Mouse (Mus musculus) A20 (cell line): ENCODE measurements around the gene Cnpy1.

ENCODE experiments used
- DNase-seq: peaks from one replicate; pipeline ENCODE4 v3.0.0-alpha.2; 2011; ENCODE audit warnings: low read depth, low spot score

The Cnpy1 gene

DNA sequence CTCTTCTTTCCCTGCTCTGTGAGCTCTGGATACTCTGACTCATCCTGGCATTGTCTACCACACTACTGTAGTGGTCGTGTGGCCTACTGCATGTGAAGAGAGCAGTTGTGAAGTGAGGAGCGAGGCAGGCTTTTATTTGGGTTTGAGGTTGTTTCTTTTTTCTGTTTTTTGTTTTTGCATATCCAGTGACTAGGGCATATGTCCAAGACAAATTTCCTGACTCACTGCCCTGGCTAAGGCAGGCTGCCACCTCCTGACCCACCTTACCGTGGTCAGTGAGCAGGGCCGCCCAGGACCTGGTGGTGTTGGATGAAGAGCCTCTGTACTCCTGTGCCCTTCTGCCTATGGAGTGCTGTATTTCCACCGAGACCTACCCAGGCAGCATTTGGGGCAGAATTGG, 5.8 kb downstream of the Cnpy1 start:
- DNase-seq: no peak

DNA sequence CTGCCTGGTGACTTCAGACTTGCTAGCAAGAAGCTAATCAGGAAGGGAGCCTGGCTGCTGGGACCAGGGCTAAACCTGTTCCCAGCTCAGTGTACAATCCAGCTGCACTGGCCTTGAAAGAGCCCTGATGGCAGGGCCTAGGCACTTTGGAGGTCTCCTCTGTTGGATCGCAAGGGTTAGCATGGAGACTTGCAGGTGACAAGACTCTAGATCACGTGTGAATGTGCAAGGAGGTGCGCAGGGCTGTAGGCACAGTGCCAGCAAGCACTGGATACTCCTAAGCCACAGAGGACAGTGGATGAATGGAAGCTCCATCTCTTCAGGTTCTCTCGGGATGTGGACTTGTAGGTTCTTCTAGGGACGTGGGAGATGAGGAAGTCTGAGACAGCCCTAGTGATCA, 6.7 kb downstream of the Cnpy1 start:
- no peak for DNase-seq

DNA sequence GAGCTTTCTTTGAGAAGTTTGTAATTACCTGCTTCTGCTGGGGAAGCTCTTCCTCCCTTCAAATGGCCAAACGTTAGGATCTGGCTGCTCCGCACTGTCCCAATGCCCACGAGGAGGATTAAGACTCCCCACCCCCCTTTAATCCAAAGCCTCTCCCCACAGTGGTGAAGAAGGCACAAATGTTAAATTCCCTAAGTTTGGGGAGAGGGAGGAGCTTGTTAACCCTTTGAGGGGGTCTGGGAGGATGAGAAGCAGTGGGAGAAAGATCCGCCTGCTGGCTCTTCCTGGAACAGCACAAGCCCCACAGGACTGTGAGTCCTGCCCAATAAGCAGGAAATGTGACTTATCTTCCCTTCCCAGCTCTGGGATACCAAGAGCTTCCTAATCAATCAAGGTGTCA, 7.5 kb downstream of the Cnpy1 start:
- no peak for DNase-seq

DNA sequence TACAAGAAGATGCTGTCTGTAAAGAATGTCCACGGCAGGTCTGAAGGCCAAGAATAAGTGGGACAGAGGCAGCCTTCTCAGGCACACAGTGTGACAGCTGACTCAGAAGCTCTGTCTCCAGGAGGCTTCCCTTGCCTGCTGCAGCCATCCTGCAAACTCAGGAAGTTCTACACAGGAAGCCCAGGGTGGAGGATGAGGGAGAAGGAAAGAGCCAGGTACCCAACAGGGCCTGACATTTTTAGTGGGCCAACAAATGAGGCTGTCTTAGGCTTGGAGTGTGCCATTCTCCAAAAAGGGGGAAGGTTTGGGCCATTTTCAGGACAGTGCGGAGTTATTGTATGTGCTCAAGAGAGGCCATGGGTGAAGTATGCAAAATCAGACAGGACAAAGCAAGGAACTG, 7.9 kb downstream of the Cnpy1 start:
- no peak for DNase-seq

DNA sequence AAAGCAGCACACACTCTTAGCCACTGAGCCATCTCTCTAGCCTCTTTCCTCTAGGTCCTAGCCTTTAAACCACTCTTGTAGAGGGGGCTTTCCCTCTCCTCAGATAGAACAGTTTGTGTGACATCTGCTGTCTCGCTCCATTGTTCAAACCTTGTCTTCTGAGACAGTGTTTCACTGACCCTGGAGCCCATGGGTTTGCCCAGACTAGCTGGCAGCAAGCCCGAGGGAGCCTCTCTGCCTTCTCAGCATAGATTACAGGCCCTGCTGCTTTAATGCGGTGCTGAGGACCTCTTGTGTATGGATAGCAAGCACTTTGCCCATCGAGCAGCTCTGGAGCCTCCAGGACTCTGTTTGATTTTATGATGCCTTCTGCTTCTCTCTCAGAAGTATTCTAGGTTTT, 8.6 kb downstream of the Cnpy1 start:
- DNase-seq: peak; percentile 17

DNA sequence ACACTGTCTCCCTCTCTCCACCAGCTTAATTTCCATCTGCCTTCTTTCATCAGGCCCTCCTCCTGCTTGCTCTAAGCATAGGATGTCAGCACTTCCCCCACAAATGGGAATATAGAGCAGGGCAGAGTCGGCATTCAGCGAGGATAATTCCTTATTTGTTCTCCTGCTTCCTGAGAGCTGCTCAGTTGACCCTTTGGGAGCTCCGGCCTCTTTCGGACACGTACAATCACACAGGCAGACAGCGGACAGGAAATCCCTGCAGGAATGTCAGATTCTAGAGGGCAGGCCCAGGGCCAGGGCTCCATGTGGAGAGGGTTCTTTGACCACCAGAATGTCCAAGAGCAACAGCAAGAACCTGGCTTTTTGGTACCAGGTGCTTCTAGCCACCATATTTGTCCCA, 9.5 kb downstream of the Cnpy1 start:
- DNase-seq: no peak

DNA sequence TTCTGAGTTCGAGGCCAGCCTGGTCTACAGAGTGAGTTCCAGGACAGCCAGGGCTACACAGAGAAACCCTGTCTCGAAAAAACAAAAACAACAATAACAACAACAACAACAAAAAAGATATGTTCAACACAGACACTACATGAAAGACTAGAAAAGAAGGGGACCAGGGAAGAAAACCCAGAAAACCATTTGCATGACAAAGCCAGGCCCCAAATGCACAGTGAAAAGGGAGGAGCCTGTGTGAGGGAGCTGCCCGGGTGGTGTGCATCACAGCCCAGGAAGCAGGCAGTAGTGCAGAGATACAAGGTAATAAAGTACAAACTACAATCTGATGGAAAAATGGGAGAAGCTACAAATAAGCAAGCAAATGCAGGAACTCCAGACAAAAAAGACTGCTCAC, 13.5 kb downstream of the Cnpy1 start:
- no peak for DNase-seq

DNA sequence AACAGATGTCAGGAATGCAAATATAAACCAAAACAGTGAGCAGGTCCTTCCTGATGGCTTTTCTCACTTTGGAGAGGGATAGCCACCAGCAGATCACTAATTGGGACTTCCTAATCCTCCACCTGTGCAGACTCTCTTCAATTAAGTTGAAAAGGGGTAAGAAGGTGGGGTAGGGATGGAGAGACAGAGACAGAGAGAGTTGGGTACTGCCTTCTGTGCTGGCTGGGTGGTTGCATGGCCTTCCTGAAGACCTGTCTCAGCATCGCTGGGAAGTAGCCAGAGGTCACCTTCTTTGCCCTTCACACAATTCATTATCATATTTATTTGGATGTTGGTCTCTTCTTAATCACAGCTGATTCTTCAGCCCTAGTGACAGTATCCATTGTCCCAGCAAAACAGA, 26.0 kb downstream of the Cnpy1 start:
- no peak for DNase-seq

DNA sequence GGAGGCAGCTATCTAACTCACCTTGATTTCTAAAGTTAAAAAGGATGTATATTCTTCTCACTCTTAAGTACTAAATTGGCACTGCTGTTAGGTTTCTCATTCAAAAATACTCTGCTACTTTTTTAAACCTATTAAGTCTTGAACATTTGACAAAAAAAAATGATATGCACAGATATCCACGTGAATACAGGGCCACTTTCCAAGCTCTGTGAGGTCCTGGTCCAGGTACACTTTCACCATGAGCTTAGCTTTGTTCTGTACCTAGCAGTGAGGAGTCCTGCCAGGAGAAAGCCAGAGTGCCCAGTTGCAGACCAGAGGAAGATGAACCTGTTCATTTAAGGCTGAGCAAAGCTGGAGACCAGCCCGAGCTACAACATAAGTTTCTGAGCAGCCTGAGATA, 32.2 kb downstream of the Cnpy1 start:
- DNase-seq: no peak

DNA sequence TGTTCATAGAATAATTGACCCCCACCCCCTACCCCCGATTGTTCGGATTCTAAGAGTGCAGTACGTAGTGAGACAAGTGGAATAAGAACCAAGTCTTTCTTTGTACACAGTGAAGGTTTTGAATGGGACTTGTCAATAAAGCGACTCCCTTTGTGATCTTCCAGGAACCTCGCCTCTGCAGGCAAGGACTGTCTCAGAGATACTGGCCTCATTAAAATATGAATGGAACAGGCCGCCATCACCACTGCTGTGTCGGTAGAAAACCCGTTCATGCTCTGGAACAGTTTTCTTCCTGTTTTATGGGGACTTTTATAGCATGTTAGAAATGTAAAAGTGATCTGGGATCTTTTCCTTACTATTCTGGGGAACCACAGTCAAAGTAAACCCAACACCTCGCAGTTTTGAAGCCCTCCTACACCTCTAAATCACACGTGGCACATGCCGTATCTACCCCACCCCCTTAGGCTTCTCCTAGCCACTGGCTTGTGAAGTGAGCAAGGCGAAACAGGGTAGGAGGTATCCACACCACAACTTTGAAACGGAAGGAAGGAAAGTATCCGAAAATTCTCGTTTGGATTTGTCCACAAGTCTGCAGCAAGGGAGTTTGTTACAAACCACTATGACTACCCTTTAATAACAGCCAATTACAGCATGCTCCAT, 33.8 kb downstream of the Cnpy1 start:
- no peak for DNase-seq

DNA sequence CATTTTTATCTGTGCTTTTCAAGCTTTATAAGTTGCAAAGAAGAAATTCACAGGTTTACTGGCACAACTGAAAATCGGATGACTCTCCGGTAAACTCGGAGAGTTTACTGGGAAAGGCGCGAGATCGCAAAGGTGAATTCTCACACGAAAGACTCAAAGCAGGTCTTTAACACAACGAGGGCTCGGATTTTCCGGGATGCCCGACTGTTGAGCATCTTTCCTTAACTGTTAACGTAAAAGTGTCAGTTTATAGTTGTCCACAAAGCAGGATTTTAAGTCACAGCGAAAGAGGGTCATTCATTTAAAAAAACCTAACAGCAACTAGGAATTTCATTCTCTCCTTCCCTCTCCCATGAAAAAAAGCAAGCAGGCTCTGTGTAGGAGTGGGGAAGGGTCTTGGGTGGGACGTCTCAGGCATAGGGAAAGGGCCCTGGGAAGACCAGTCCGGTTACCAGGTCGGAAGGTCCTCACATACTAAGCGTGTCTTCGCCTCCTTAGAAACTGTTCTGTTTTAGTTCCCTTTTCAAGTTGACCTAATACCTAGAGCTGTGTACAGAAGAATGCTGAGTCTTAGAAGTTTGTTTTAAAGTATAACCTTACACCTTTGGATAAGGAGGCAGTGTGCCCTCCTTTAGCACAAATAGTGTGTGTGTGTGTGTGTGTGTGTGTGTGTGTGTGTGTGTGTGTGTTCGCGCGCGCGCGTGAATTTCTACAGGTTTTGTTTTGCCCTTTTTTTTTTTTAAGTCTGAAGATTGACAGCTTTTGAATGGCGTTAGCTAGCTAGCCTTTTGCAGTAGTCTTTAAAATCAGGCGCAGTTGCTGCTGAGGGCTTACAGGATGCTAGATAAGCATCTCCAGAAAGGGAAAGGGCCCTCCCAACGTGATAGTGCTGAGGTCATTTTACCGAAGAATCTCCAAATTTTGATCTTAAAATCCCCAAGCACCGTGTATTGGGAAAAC, 34.7 kb downstream of the Cnpy1 start:
- no peak for DNase-seq

DNA sequence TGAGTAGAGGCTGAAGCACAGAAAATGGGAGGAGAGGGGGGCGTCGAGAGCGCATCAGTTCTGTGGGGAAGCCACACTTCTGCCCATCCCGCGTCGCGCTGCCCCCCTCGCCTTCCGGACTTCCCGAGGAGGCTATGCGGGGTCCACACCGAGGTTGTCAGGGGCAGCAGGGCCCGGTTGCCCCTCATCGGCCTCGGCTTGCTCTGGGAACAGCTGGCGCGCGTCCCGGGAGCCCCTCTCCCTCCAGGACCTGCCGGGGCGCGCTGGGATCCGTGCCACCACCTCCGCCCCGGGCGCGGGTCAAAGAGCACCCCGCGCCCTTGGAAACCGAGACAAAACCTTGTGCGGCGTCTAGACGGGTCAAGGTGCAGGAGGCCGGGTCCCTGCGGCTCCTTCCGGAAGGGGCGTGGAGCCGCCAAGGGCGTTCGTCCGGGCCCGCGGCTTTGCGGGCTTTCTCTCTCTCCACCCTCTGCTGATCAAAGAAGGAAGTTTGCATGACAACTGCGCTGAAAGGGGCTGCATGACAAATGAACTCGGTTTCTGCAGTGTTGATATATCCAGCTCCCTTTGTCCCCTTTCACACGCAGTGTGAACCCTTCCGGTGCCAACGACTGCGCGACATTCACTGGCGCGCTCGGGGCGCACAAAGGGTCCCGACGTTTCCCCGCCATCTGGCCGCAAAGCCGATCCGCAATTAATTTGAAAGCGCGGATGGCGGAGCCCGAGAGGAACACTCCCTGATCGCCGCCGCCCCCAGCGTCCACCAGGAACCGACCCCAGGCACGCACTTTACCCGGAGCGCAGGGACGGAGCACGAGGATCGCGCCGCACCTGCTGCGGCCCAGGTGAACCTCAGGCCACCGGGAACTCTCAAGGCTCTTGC, 35.8 kb downstream of the Cnpy1 start:
- no peak for DNase-seq

DNA sequence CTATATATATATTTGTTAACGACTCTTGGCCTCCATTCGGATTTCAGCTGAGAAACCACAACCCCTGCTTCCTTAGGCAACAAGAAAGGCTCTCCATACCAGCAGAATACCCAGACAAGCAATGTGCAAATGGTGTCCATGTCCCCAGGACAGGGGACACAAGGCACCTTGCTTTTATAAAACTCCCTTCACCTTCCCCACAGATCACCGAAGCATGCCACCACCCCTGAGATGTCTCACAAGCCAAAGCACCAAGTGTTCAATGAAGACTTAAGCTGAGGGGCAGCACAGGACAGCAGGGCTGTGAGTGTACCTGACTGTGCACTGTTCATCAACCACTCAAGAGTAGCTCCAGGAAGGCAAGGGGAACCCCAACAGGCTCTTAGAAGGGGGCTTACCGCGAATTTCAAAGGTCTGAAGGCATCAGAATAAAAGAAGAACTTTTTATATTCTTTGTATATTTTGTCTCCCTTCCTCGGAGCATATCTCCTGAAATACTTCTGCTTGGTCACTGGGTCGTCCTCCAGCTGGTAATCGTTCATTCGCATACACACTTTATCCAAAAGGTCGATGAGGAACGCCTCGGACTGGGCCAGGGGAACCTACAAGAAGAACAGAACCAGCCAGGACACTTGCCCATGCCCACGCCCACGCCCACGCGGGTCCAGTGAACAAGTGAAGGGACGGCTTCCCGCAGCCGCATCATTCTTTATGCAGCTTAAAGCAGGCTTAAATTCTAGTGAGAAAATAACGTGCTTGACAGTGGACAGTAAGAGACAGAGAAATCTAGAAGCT, 36.7 kb downstream of the Cnpy1 start:
- no peak for DNase-seq

DNA sequence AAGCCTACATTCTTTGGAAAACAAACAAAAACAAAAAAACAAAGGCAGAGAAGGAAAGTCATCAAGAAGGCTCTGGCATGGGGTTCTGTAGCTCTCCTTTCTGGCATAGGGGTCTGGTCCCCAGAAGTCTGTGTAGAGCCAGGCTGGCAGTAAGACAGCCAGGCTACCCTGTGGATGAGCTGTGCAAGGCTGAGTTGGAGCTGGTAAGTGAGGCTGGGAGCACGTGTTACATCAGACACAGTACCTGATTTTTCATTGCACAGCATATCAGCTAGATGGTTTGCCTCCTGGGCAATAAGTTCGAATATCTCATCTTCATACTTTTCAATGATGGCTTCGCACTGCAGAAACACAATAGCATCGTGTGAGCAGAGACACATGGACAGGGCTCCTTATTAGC, 38.6 kb downstream of the Cnpy1 start:
- DNase-seq: no peak

DNA sequence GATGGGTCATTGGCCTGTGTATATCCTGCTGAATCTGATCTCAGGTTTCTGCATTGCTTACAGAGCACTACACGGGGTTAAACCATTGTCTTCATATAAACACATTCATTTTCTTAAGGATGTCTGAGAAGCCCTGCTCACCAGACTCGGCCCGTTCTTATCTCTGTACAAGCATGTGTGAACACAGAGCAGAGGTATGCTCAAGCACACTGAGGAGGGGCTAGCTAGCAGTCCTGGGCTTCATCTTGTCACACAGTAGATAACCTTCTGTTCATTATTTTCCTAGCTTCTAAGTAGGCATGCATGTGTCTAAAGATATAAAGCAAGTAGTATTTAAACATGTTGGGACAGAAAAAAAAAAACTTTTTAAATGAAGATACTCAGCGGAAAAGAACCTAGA, 39.2 kb downstream of the Cnpy1 start:
- DNase-seq: no peak

DNA sequence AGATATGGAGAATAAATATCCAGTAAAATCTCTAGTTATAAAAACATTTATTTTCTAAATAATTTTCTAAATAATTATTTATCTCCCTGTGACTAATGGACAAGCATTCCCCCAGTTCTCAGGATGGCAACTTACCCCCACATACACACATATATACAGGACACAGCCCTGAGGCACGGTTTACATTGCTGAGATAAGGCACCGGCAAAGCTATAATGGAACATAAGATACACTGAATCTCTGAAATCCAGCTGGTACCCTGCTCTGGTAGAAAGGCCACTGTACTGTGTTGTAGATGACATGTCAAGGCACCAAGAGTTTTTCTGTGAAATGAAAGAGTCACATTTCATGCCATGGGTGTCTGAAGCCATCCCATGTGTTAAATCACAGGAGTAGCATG, 40.9 kb downstream of the Cnpy1 start:
- DNase-seq: no peak

DNA sequence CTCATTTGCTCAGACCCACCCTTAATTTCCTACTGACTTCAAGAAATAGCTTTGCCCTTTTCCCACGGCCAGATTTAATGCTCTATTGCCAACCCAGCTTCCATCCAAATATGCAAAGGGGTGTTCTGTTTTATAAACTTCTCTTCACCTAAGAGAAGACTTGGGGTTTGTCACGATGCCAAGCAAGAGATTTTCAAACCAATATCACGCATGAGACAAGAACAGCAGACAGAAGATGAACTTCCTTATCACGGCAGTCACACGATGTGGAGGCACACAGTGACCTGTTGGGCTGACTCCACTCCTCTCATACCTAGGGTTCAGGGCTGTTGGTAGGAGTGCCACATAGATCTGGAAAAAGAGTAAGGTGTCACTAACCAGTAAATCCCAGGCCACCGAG, 42.5 kb downstream of the Cnpy1 start:
- no peak for DNase-seq

DNA sequence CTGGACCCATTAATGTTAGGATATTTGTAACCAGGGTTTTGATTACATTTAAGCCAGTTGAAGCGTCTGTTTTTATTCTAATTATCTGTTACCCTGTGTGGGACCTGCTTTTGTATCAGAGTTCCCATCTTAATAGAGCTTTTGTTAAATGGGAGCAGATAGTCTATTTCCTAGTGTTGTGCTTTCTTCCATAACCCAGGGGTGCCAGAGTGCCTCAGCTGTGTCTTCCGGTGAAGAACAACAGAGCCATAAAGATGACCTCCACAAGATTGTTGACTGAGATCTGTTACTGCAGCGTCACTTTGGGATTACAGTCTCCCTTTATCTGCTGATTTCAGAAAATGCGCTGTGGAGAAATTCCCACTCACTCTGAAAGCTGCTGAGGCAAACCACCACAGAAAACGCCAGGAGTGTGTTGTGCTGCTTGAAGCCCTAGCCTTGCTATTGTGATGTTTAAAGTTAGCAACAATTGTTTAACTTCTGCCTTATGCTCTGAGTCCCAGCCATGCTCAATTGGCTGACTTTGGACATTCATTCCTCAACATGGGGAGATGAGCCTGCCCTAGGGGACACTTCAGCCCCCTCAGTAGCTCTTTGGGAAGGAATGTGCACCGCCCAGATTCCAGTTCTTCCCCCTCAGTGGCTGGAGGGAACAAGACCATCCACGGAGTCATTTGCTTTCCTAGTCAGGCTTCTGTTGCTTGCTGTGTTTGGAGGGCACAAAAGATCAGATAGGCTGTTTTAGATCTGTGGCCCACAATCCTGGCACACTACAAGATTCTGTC, 46.3 kb downstream of the Cnpy1 start:
- no peak for DNase-seq

DNA sequence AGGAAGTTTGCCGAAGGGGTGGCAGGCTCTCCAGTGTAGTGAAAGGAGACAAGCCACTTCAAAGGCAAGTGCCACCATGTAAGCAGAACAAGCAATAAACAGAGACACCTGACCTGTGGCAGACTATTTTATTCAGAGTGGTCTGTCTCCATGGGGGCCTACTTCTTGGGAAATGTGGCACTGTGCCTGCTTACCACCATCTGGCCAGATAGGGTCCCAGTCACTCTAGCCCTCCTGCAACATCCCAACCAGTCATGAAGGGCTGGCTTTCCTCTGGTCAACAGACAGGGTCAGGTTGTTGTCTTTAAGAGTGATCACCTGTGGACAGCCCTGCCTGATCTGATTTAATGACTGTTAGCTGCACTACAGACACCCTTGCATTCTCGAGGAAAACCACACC, 50.1 kb downstream of the Cnpy1 start:
- no peak for DNase-seq

DNA sequence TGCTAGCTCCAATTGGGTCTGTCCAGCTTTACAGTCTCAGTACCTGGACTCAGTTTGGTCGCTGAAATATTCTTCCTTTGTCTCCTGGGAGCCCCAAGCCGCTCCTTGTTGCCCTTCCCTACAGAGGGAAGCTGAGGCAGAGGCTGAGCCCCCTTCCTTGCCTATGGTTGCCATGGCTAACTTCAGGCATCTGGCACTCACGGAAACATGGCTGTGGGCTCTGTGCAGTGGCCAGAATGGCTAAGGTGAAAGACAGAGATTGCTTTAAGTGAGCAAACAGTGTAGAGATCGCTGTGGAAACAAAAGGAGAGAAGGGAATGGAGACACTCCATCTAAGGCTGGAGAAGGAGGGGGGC, 53.5 kb downstream of the Cnpy1 start:
- no peak for DNase-seq
